Mouse (Mus musculus): ENCODE measurements around the gene Synj1.

GRCm38 (mm10) chr16:90910855-90911533 is 100.1 kb downstream of the Synj1 start:
- TF ChIP-seq CTCF (IDR thresholded peaks at IDR 0.05; ENCODE audit: low read depth, low read length) (no peak), POLR2A (IDR thresholded peaks at IDR 0.05; ENCODE audit: extremely low read depth, insufficient read depth, low read length) (no peak)

Measured in liver, adult 2 months (tissue).